ENCODE assay signal across 11 mouse cellular contexts in the genomic region with DNA sequence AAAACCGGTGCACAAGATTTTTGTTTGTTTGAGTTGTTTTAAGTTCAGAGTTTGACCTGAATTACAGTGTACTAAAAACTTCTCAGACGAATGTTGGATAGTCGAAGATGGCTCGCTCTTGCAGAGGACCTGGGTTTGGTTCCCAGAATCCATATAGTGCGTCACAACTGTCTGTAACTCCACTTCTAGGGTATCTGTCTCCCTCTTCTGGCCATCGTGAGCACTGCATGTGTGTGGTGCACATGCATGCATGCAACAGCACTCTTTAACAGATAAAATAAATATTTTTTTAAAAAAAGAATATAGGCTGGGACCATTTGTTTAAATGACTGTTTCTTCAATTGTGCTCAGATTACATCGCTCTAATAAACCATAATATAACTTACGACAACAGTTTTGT. TPM values are rescaled to one million over a fixed set of nuclear protein-coding genes. Genes with fewer than 3 reads are reported as not detected.
DNase-seq lines count a peak whose midpoint lies in the region; ATAC-seq and TF ChIP-seq lines count a peak whose summit lies in the region.
"Had no signal": no experiment of that assay in that cellular context is flagged by ENCODE, and none has a peak within 500 bp of the region (broad histone marks: within the 10 kb centered on the region; RNA-seq: fewer than 3 reads in every experiment).

No protein-coding gene starts in this region.

- no peak overlapping the region for H3K27ac ChIP-seq in intestine, postnatal 0 days (ENCODE audit: low read depth, low read length)
- H3K27ac ChIP-seq in intestine, embryonic 16.5 days (ENCODE audit: low read length), result no peak overlapping the region

- H3K4me3 ChIP-seq in intestine, postnatal 0 days (ENCODE audit: low read depth, low read length), result no peak overlapping the region
- H3K4me3 ChIP-seq in intestine, embryonic 16.5 days (ENCODE audit: low read length), result no peak overlapping the region
- H3K4me3 ChIP-seq: myocyte had no signal

- H3K27me3 ChIP-seq in intestine, postnatal 0 days (replicated peaks; ENCODE audit: control insufficient read depth, insufficient read depth, low read length), result no peaks in the 10 kb centered on the region
- H3K27me3 ChIP-seq in intestine, embryonic 16.5 days (replicated peaks; ENCODE audit: control insufficient read depth, insufficient read depth, low read length), result no peaks in the 10 kb centered on the region

- no peak overlapping the region for H3K9ac ChIP-seq in intestine, postnatal 0 days (ENCODE audit: low read depth, low read length)
- no peak overlapping the region for H3K9ac ChIP-seq in intestine, embryonic 16.5 days (ENCODE audit: low read depth, low read length)

- H3K4me2 ChIP-seq in intestine, postnatal 0 days (replicated peaks; ENCODE audit: low read depth), result no peak overlapping the region
- H3K4me2 ChIP-seq in intestine, embryonic 16.5 days (ENCODE audit: low read depth, low read length), result no peak overlapping the region

- DNase-seq in CD8-positive naive resting alpha-beta T cell, adult 2 months (ENCODE audit: low read depth in 2 of 2, low spot score in 2 of 2), result peak; percentile 23 to 54
- peak; percentile 20 for DNase-seq in T-cell, adult 2 months (ENCODE audit: low spot score)
- peak; percentile 24 to 49 for DNase-seq in natural killer cell, adult 2 months (ENCODE audit: low spot score in 2 of 2)
- no peak for DNase-seq in layer of hippocampus, postnatal 36 days
- no peak for DNase-seq in right cerebral cortex, adult 18-20 months
- DNase-seq in gastrocnemius, postnatal 14 days, result no peak

- ATAC-seq in intestine, postnatal 0 days, result no peak
- no peak for ATAC-seq in intestine, embryonic 16.5 days

- no peaks in the 10 kb centered on the region; the same call in 1 of the 2 replicates for H3K36me3 ChIP-seq in intestine, postnatal 0 days (ENCODE audit: control insufficient read depth, insufficient read depth)
- H3K36me3 ChIP-seq in intestine, embryonic 16.5 days (ENCODE audit: control insufficient read depth, insufficient read depth, low read length), result no peaks in the 10 kb centered on the region

- intact Hi-C loops in gastrocnemius, postnatal 14 days (cut with DNase I; ENCODE audit: low total_unique reads), result no loop called here

- no peaks in the 10 kb centered on the region; the same call in 1 of the 2 replicates for H3K4me1 ChIP-seq in intestine, postnatal 0 days (replicated peaks; ENCODE audit: control insufficient read depth, insufficient read depth, low read length)
- peaks cover 16% of the 10 kb centered on the region for H3K4me1 ChIP-seq in intestine, embryonic 16.5 days (ENCODE audit: control insufficient read depth, insufficient read depth, low read length)

- TF ChIP-seq CTCF in intestine, postnatal 0 days (IDR thresholded peaks at IDR 0.05; ENCODE audit: low read depth), result peak; percentile 65

- no peaks in the 10 kb centered on the region for H3K9me3 ChIP-seq in intestine, postnatal 0 days (ENCODE audit: control insufficient read depth)
- H3K9me3 ChIP-seq in intestine, embryonic 16.5 days (ENCODE audit: control insufficient read depth, low read length), result peaks cover 4% of the 10 kb centered on the region; the same call in 1 of the 2 replicates

- 85% methylated on average over 8 of the region's 8 CpGs for WGBS in intestine, postnatal 0 days
- WGBS in intestine, embryonic 16.5 days, result 83% methylated on average over 8 of the region's 8 CpGs

RNA-seq across cellular contexts. Expression of a gene that starts 3.1 kb away (rescaled TPM):
- 3.1 and 4.1 TPM in 2 replicates for polyA plus RNA-seq in intestine, postnatal 0 days (2015; fragmentation: Nextera tagmentation; extraction: Ambion mirVana)
- polyA plus RNA-seq in intestine, embryonic 16.5 days (2015; fragmentation: Nextera tagmentation; extraction: Ambion mirVana), result 5.5 and 5.8 TPM in 2 replicates
- total RNA-seq in layer of hippocampus, postnatal 36 days (2021), result 10 to 100 TPM; 40.7 to 41.2 TPM
- 10 to 100 TPM; 65.3 to 69.8 TPM for total RNA-seq in gastrocnemius, postnatal 14 days (2021)

RNA-seq across cellular contexts. Expression of a gene that starts 19.6 kb away (rescaled TPM):
- not detected in 2 replicates for polyA plus RNA-seq in intestine, postnatal 0 days (2015; fragmentation: Nextera tagmentation; extraction: Ambion mirVana)
- polyA plus RNA-seq in intestine, embryonic 16.5 days (2015; fragmentation: Nextera tagmentation; extraction: Ambion mirVana), result not detected in 2 replicates
- total RNA-seq in layer of hippocampus, postnatal 36 days (2021), result not detected
- total RNA-seq in gastrocnemius, postnatal 14 days (2021), result not detected
- total RNA-seq: common myeloid progenitor, adult 5-6 weeks had no signal
- polyA plus RNA-seq: intestine, embryonic 14.5 days; myocyte had no signal

RNA-seq across cellular contexts. Expression of a gene that starts 26.3 kb away (rescaled TPM):
- polyA plus RNA-seq in intestine, postnatal 0 days (2015; fragmentation: Nextera tagmentation; extraction: Ambion mirVana), result 91.9 and 94.6 TPM in 2 replicates
- 50.4 and 57.8 TPM in 2 replicates for polyA plus RNA-seq in intestine, embryonic 16.5 days (2015; fragmentation: Nextera tagmentation; extraction: Ambion mirVana)
- total RNA-seq in layer of hippocampus, postnatal 36 days (2021), result 1 to 10 TPM; 3.6 to 3.8 TPM
- 1 to 10 TPM; 3.8 to 4.1 TPM for total RNA-seq in gastrocnemius, postnatal 14 days (2021)

RNA-seq across cellular contexts. Expression of a gene that starts 44.9 kb away (rescaled TPM):
- polyA plus RNA-seq in intestine, postnatal 0 days (2015; fragmentation: Nextera tagmentation; extraction: Ambion mirVana), result 9.0 and 9.9 TPM in 2 replicates
- polyA plus RNA-seq in intestine, embryonic 16.5 days (2015; fragmentation: Nextera tagmentation; extraction: Ambion mirVana), result 17.1 and 17.3 TPM in 2 replicates
- 10 to 100 TPM in 1 of 2 experiments, 1 to 10 TPM in 1; 9.3 to 11.2 TPM for total RNA-seq in layer of hippocampus, postnatal 36 days (2021)
- total RNA-seq in gastrocnemius, postnatal 14 days (2021), result 10 to 100 TPM in 1 of 2 experiments, 1 to 10 TPM in 1; 10.0 to 11.2 TPM

Comparison
In these comparisons a context has a peak if more than half of its experiments do, and no peak if none do; other contexts are left out.
1. DNase-seq: peak in CD8-positive naive resting alpha-beta T cell, adult 2 months (2 of 2), T-cell, adult 2 months (single experiment) and natural killer cell, adult 2 months (2 of 2); none in layer of hippocampus, postnatal 36 days (0 of 2), right cerebral cortex, adult 18-20 months (single experiment) and gastrocnemius, postnatal 14 days (single experiment).